ENCODE assay signal across 8 mouse cellular contexts in the genomic region with DNA sequence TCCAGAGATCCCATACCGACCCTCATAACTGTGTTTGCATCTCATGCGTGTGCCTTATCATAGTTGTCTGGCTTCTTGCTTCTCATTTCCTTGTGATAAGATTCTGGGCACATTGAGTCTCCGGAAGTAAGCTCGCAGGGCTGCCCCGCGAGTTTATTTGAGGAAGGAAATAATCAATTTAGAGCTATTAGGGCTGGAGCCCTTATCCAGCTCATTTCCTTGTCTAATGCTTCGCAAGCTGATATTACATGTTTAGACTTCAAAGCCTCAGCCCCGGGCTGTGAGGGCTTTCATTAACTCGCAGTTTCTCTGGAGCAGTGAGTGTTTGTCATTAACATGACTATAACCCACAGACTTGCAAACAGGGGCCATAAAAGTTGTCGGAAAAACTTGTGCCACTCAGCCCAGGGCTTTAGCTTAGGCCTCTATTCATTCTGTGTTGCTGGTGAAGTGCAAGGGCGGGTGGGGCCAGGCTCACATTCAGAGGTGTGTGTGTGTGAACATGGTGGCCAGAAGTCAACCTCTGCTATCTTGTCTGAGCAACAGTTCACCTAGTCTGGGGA.
DNase-seq lines count a peak whose midpoint lies in the region; ATAC-seq and TF ChIP-seq lines count a peak whose summit lies in the region.

No protein-coding gene starts in this region.

- no peak overlapping the region for H3K4me2 ChIP-seq in forebrain, embryonic 16.5 days (ENCODE audit: low read length)
- H3K4me2 ChIP-seq in forebrain, postnatal 0 days (ENCODE audit: low read depth), result no peak overlapping the region

- peak; percentile 28; the same call in 1 of the 2 replicates for ATAC-seq in forebrain, embryonic 16.5 days
- no peak for ATAC-seq in forebrain, postnatal 0 days
- peak; percentile 27 for ATAC-seq in common myeloid progenitor, adult 5-6 weeks (replicated peaks; ENCODE audit: low read depth, poor library complexity, severe bottlenecking)

- H3K4me3 ChIP-seq in forebrain, embryonic 16.5 days (replicated peaks; ENCODE audit: low read length), result no peak overlapping the region
- no peak overlapping the region for H3K4me3 ChIP-seq in forebrain, postnatal 0 days (ENCODE audit: low read depth, low read length)

- H3K9me3 ChIP-seq in forebrain, embryonic 16.5 days (ENCODE audit: control insufficient read depth, low read length), result no peaks in the 10 kb centered on the region
- no peaks in the 10 kb centered on the region for H3K9me3 ChIP-seq in forebrain, postnatal 0 days (ENCODE audit: low read length)

- no peaks in the 10 kb centered on the region for H3K36me3 ChIP-seq in forebrain, embryonic 16.5 days (ENCODE audit: control insufficient read depth, insufficient read depth)
- no peaks in the 10 kb centered on the region for H3K36me3 ChIP-seq in forebrain, postnatal 0 days (ENCODE audit: insufficient read depth)

- no peak for TF ChIP-seq CTCF in forebrain, postnatal 0 days (IDR thresholded peaks at IDR 0.05; ENCODE audit: low read depth)

- WGBS in forebrain, embryonic 16.5 days, result 21% methylated on average over 11 of the region's 11 CpGs
- 25% methylated on average over 11 of the region's 11 CpGs for WGBS in forebrain, postnatal 0 days

- no peak for DNase-seq in forebrain, postnatal 0 days
- peak; percentile 46 for DNase-seq in kidney, postnatal 14 days
- peak; percentile 26 to 61 for DNase-seq in lung, postnatal 4 days
- DNase-seq in testis, postnatal 14 days (ENCODE audit: low spot score), result no peak
- DNase-seq in right cerebral cortex, postnatal 25 days, result no peak
- no peak for DNase-seq in spleen, postnatal 14 days (ENCODE audit: low spot score in 2 of 2)

- H3K27ac ChIP-seq in forebrain, embryonic 16.5 days (ENCODE audit: low read length), result no peak overlapping the region
- H3K27ac ChIP-seq in forebrain, postnatal 0 days (ENCODE audit: low read depth, low read length), result no peak overlapping the region

- H3K27me3 ChIP-seq in forebrain, embryonic 16.5 days (replicated peaks; ENCODE audit: control insufficient read depth, insufficient read depth, low read length), result no peaks in the 10 kb centered on the region
- H3K27me3 ChIP-seq in forebrain, postnatal 0 days (ENCODE audit: insufficient read depth, low read length), result no peaks in the 10 kb centered on the region

- H3K9ac ChIP-seq in forebrain, embryonic 16.5 days (replicated peaks; ENCODE audit: low read depth, low read length), result no peak overlapping the region
- H3K9ac ChIP-seq in forebrain, postnatal 0 days, result no peak overlapping the region

- peaks cover 4% of the 10 kb centered on the region; the same call in 1 of the 2 replicates for H3K4me1 ChIP-seq in forebrain, embryonic 16.5 days (replicated peaks; ENCODE audit: control insufficient read depth, insufficient read depth, low read length)
- no peaks in the 10 kb centered on the region for H3K4me1 ChIP-seq in forebrain, postnatal 0 days (ENCODE audit: insufficient read depth)

Comparison
In these comparisons a context has a peak if more than half of its experiments do, and no peak if none do; other contexts are left out.
1. DNase-seq: peak in kidney, postnatal 14 days (single experiment) and lung, postnatal 4 days (2 of 2); none in forebrain, postnatal 0 days (single experiment), testis, postnatal 14 days (single experiment), right cerebral cortex, postnatal 25 days (single experiment) and spleen, postnatal 14 days (0 of 2).